Mouse (Mus musculus) erythroblast, embryonic 14.5 days (primary cell): ENCODE results near the gene Chl1.

ENCODE experiments used
- GATA1 ChIP-seq: IDR thresholded peaks from 2 replicates; pipeline ENCODE4 v1.6.1; 2012; ENCODE audit warnings: low read length, inconsistent platforms, mixed read lengths
- TAL1 ChIP-seq: IDR thresholded peaks from 3 replicates; pipeline ENCODE4 v1.6.1; 2012; ENCODE audit warnings: low read length, inconsistent platforms, mixed read lengths

DNA sequence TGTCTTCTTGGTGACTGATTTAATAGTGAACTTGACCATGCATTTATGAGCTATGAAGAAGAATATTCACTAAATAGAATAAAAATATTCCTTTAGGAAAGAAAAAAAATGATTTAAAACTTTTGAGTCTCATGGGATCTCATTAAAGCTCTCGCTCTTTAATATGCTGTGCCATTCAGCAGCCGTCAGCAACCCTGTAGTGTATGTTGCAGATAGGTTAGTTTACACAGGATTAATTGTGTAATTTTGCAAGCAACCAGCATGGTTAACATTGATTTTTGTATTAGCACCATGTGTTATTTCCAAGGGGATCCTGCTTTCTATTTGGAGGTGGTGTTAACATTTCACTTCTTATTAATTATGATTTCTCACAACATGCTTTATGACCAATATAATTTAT lies 32.2 kb downstream of the Chl1 start:
- TF ChIP-seq GATA1 (no peak), TAL1 (no peak)
